Mouse (Mus musculus) thymus, postnatal 25 days (tissue): ENCODE data around the gene Tor1aip2.

Experiments used
- DNase-seq: peaks from one replicate; pipeline ENCODE4 v3.0.0; 2022

Tor1aip2 gene

DNA sequence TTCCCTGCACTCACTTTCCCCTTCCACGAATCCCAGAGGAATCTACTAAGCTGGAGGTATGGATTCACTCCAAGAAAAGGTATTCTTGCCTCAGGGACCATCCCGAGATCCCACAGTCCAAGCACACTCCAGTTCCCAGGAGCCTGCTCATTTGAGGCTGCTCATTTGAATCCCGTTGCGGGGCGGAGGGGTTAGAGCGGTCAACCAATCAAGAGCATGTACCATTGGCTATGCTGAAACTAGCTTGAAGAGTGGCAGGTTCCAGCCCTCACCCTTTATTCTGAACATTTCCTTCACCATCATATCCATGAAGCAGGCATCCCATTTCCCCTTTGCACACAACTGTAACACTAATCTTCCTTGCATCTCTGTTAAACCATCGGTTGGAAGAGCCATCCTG, 76.9 kb downstream of the Tor1aip2 start:
- DNase-seq, result no peak

- no peak for DNase-seq
Observed at GRCm38 (mm10) chr1:156113884-156114499, 78.8 kb downstream of the Tor1aip2 start.

GRCm38 (mm10) chr1:156116770-156117169, 81.6 kb downstream of the Tor1aip2 start:
- no peak for DNase-seq
